Mouse (Mus musculus) liver, embryonic 12.5 days (tissue): Measurements from ENCODE around the gene Pex26. TPM values are rescaled to one million over a fixed set of nuclear protein-coding genes. Genes with fewer than 3 reads are reported as not detected.

ENCODE experiments used
- ATAC-seq: fragments of 200-750 bp; cut with Nextera tagmentation; 2 replicates; pipeline ENCODE4 v1.8.0; 2017; ENCODE audit warnings: moderate number of reproducible peaks, mild to moderate bottlenecking, moderate library complexity
- H3K27ac ChIP-seq: fragments of 300-500 bp; sonication (generic); 2 replicates; pipeline ENCODE4 v1.5.1; 2016; ENCODE audit warnings: mild to moderate bottlenecking
- H3K27me3 ChIP-seq: fragments of 300-500 bp; sonication (generic); replicated peaks from 2 replicates; pipeline ENCODE4 v1.6.1; 2016; ENCODE audit warnings: mild to moderate bottlenecking, moderate library complexity
- H3K36me3 ChIP-seq: fragments of 300-500 bp; sonication (generic); 2 replicates; pipeline ENCODE4 v1.6.1; 2016; ENCODE audit warnings: mild to moderate bottlenecking, moderate library complexity
- H3K4me1 ChIP-seq: fragments of 300-500 bp; sonication (generic); 2 replicates; pipeline ENCODE4 v1.6.1; 2016
- H3K4me2 ChIP-seq: fragments of 300-500 bp; sonication (generic); 2 replicates; pipeline ENCODE4 v1.6.1; 2016; ENCODE audit warnings: mild to moderate bottlenecking, moderate library complexity
- H3K4me3 ChIP-seq: fragments of 300-500 bp; sonication (generic); 2 replicates; pipeline ENCODE4 v1.5.1; 2016; ENCODE audit warnings: mild to moderate bottlenecking, moderate library complexity
- H3K9ac ChIP-seq: fragments of 300-500 bp; sonication (generic); 2 replicates; pipeline ENCODE4 v1.6.1; 2016; ENCODE audit warnings: mild to moderate bottlenecking, moderate library complexity
- H3K9me3 ChIP-seq: fragments of 300-500 bp; sonication (generic); replicated peaks from 2 replicates; pipeline ENCODE4 v1.6.1; 2016; ENCODE audit warnings: mild to moderate bottlenecking, moderate library complexity
- WGBS: fragments of 180-500 bp; shearing (Covaris S2); methylation state at CpG from one replicate; pipeline ENCODE4 v1.1.7; 2016; ENCODE audit not compliant: insufficient replicate concordance; 5-methylcytosine and 5-hydroxymethylcytosine counted together
- polyA plus RNA-seq: library from polyadenylated mRNA; unstranded; fragments of >200 nt; fragmentation: Nextera tagmentation; extraction: Ambion mirVana; gene quantifications from 2 replicates; pipeline ENCODE4 v1.2.1, GENCODE M21; 2016

Gene Pex26
- polyA plus RNA-seq, 1 experiment from 2014 or later: 5.3 TPM

DNA sequence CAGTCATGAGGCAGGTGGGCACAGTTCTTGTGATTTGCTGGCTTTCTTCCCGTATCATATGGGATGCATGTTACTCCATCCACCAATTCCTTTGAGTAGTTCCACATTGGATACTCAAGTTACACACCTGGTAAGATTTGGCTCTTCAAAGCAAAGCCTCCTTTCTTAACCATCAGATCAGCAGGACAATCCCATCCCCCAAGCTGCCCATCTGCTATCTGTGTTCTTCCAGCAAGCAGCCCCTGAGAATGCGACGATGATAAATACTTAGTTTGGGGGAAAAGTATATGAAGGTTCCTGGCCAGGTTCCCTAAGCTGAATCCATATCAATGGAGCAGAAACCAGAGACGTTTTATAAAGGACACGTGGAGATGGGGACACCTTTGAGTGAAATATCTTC lies 30.8 kb downstream of the Pex26 start:
- peaks cover 41% of the 10 kb centered on the region for H3K27me3 ChIP-seq
- H3K9ac ChIP-seq: no peak overlapping the region
- peaks cover 41% of the 10 kb centered on the region for H3K4me1 ChIP-seq
- no peak overlapping the region for H3K4me3 ChIP-seq
- H3K36me3 ChIP-seq: no peaks in the 10 kb centered on the region
- 30% methylated on average over 5 of the region's 5 CpGs for WGBS
- no peak for ATAC-seq
- H3K9me3 ChIP-seq: no peaks in the 10 kb centered on the region
- no peak overlapping the region for H3K27ac ChIP-seq
- no peak overlapping the region for H3K4me2 ChIP-seq

DNA sequence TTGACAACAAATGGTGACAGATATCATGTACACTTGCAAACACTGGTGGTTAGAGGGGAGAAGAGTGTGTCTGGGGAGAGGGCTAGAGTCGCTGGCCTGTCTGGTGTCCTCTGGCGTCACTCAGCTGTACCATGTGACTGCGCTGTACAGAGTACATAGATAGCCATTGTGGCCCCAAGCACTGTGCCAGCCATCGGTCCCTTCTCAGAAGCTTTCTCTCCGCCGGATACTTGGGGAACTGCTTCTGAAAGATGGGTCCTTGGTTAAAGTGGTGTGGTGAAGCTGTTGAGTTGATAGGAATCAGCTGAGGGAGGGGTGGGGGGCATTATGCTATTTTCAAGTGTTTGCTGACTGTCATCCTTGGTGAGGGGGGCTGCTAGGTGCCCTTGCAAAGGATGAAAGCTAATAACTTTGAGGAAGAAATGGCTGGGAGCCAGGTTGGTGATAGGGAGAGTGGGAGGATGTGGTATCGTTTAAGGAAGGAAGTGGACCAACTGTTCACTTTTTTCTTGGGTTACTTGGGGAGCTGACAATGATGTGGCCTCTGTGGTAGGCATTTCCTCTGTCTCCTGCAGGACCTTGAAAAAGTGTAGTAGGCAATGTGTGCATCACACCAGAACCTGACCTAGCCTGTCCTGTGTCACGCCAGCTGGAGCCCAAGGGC lies 31.3 kb downstream of the Pex26 start:
- peaks cover 37% of the 10 kb centered on the region for H3K27me3 ChIP-seq
- peaks cover 41% of the 10 kb centered on the region for H3K4me1 ChIP-seq
- H3K9ac ChIP-seq: no peak overlapping the region
- WGBS: 22% methylated on average over 8 of the region's 8 CpGs
- peak; percentile 43 for ATAC-seq
- H3K4me3 ChIP-seq: no peak overlapping the region
- no peaks in the 10 kb centered on the region for H3K9me3 ChIP-seq
- H3K4me2 ChIP-seq: no peak overlapping the region
- H3K27ac ChIP-seq: peak overlapping the region; percentile 22; the same call in 1 of the 2 replicates
- H3K36me3 ChIP-seq: no peaks in the 10 kb centered on the region

DNA sequence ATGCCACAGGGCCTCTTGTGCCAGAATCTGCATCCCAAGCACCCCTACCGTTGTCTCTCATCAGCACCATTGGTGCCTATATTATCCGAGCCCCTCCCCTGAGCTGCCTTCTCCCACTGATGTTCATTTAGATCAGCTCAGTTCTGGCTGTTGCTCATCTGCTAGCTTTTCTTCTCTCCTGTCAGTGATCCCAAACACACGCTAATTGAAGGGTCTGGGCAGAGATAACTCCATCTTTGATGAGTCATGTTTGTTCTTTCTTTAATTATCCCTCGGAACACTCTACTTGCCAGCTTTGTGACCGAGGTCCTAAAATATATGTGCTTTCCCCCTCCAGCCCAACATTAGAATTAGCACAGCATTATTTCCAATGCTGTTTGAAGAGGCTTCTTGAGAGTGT lies 31.9 kb downstream of the Pex26 start:
- Histone ChIP-seq H3K9me3 (no peaks in the 10 kb centered on the region), H3K4me2 (no peak overlapping the region), H3K4me3 (no peak overlapping the region), H3K27me3 (peaks cover 32% of the 10 kb centered on the region), H3K9ac (no peak overlapping the region), H3K4me1 (peaks cover 37% of the 10 kb centered on the region), H3K27ac (peak overlapping the region; percentile 22; the same call in 1 of the 2 replicates), H3K36me3 (no peaks in the 10 kb centered on the region)
- WGBS: 24% methylated on average over 5 of the region's 5 CpGs
- no peak for ATAC-seq

DNA sequence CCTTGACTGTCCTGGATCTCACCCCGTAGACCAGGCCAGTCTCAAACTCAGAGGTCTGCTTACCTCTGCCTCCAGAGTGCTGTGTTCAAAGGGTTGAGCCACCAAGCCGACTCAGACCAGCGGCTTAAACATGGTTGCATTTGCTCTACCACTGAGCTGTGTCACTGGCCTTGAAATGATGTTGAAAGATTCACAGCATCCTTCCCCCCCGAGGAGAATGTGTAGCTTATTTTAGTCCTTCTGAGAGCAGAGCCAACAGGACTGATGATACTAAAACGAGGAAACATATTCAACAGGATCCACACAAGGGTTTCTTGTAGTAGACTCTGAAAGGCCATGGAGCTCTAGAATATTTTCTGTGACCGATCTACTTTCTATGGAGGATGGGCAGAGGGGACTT lies 32.4 kb downstream of the Pex26 start:
- H3K9me3 ChIP-seq: no peaks in the 10 kb centered on the region
- 49% methylated on average over 6 of the region's 6 CpGs for WGBS
- ATAC-seq: no peak
- H3K9ac ChIP-seq: no peak overlapping the region
- H3K4me1 ChIP-seq: peaks cover 32% of the 10 kb centered on the region
- H3K27me3 ChIP-seq: peaks cover 26% of the 10 kb centered on the region
- H3K4me3 ChIP-seq: no peak overlapping the region
- no peak overlapping the region for H3K27ac ChIP-seq
- H3K36me3 ChIP-seq: no peaks in the 10 kb centered on the region
- H3K4me2 ChIP-seq: no peak overlapping the region

DNA sequence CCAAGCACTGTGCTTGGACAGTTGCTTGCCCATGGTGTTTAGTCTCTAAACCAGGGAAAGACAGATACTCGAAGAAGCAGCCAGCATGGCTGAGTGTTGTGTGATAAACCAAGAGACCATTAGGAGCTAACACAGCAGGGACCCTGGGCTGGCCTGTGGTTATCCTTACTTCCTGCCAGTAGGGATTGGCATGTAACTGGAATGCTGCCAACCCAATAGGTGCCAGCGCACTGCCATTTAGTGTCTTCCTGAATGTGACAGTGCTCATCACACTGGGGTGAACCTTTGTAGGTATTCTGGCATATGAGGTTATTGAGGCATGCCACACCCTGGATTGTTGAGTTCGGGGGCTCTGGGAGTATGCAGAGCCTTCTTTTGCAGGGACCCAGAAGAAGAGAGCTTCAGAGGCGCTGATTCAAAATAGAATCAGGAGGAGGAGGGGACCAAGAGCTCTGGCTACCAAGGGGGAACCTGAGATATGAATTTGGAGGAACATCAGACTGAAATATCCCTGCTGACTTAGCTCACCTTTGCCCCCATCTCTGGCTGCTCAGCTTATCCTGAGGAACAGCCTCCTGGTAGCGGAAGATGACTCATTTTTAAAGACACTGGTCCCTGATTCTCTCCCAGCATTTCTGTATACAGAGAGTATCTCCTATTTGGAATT lies 33.3 kb downstream of the Pex26 start:
- peaks cover 24% of the 10 kb centered on the region for H3K4me1 ChIP-seq
- H3K9ac ChIP-seq: no peak overlapping the region
- H3K36me3 ChIP-seq: no peaks in the 10 kb centered on the region
- no peak overlapping the region for H3K4me3 ChIP-seq
- peaks cover 18% of the 10 kb centered on the region for H3K27me3 ChIP-seq
- H3K27ac ChIP-seq: no peak overlapping the region
- no peak overlapping the region for H3K4me2 ChIP-seq
- H3K9me3 ChIP-seq: no peaks in the 10 kb centered on the region
- no peak for ATAC-seq
- 60% methylated on average over 5 of the region's 5 CpGs for WGBS

DNA sequence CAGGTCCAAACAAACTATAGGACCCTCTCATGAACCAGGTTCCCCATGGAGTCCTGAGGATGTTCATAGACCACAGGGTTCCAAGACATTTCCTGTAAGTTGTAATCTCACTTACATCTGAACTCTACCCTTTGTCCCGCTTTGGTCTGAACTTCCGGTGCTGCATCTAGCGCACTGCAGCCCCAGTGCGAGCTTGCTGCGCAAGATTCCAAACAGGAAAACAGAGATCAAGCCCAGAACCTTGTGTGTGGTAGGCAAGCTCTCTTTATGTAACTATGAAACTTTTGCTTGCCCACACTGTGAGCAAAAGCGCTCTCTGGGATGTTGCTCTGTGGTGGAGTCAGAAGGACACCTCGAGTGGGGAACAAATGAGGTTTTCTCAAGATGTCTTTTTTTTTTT lies 34.5 kb downstream of the Pex26 start:
- peaks cover 21% of the 10 kb centered on the region for H3K4me1 ChIP-seq
- H3K9me3 ChIP-seq: no peaks in the 10 kb centered on the region
- 38% methylated on average over 7 of the region's 7 CpGs for WGBS
- no peak overlapping the region for H3K27ac ChIP-seq
- H3K4me3 ChIP-seq: no peak overlapping the region
- no peak overlapping the region for H3K9ac ChIP-seq
- no peaks in the 10 kb centered on the region; the same call in 1 of the 2 replicates for H3K36me3 ChIP-seq
- no peak overlapping the region for H3K4me2 ChIP-seq
- ATAC-seq: no peak
- 0 out of 2 replicates have a peak, but pooled peaks cover 8% of the 10 kb centered on the region for H3K27me3 ChIP-seq

DNA sequence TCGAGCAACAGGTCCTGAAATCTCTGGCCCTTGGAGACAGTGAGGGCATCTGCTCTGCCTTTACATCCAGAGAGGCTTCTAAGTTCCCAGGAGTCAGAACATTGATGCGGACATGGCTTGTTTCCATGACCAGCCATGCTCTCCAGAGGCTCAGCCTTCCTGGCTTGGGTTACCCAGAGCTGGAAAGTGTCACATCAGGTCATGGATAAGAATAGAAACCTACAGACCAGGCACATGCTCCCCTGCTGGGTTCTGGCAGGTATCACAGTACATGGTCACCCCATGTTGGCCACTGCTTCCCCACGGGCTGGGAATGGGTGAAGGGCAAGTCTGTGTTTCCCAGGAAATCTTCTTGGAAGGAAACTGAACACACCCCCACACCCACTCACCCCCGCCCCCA lies 35.9 kb downstream of the Pex26 start:
- H3K27me3 ChIP-seq: 0 out of 2 replicates have a peak, but pooled peaks cover 8% of the 10 kb centered on the region
- H3K4me3 ChIP-seq: no peak overlapping the region
- H3K4me1 ChIP-seq: peaks cover 18% of the 10 kb centered on the region; the same call in 1 of the 2 replicates
- H3K27ac ChIP-seq: no peak overlapping the region
- no peak for ATAC-seq
- no peak overlapping the region for H3K4me2 ChIP-seq
- 61% methylated on average over 4 of the region's 4 CpGs for WGBS
- H3K36me3 ChIP-seq: no peaks in the 10 kb centered on the region; the same call in 1 of the 2 replicates
- H3K9ac ChIP-seq: no peak overlapping the region
- no peaks in the 10 kb centered on the region for H3K9me3 ChIP-seq

DNA sequence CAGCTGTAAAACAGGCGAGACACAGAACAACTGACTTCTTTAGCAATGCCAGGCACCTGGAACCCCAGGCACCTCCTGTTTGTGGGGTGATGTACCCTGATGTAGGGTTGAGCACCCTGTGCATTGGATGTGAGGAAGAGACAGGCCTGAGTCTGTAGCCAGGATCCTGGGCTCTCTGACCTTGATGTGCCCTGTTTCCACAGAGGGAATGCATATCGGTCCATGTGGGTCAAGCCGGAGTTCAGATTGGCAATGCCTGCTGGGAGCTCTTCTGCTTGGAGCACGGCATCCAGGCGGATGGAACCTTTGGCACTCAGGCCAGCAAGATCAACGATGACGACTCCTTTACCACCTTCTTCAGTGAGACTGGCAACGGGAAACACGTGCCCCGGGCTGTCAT lies 36.7 kb downstream of the Pex26 start:
- Histone ChIP-seq H3K27ac (no peak overlapping the region), H3K4me3 (no peak overlapping the region), H3K9me3 (no peaks in the 10 kb centered on the region), H3K9ac (no peak overlapping the region), H3K4me2 (no peak overlapping the region), H3K27me3 (0 out of 2 replicates have a peak, but pooled peaks cover 1% of the 10 kb centered on the region), H3K4me1 (peaks cover 18% of the 10 kb centered on the region), H3K36me3 (no peaks in the 10 kb centered on the region; the same call in 1 of the 2 replicates)
- ATAC-seq: no peak
- 78% methylated on average over 10 of the region's 10 CpGs for WGBS

DNA sequence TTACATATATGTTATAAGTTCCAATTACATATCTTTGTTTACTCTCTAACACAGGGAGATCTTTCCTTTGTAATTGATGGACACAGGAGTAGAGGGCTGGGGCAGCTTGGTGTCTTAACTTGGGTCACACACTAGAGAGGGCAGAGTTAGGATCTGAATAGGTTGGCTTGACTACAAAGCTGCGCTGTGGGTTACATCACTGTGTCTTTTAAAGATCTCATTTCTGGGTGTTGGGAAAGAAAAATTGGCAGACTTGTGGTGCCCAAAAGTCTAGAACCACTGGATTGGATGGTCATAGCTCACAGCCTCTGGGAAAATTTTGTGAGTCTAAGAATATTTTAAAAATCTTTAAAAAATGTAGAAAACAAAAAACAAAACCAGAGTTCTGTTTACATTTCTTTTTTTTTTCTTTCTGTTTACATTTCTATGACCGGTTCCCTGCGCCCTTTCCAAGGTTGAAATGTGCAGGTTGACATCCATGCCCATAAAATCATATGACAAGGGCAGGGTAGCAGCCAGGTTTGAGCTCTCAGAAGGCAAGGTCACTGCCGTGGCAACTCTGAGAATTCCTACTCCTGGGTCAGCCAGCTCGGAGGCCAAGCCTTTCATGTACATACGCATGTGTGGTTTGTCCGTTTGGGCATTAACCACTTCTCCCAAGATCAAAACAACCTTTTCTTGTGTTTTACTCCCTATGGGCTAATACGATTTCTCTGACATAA lies 38.6 kb downstream of the Pex26 start:
- H3K27me3 ChIP-seq: no peaks in the 10 kb centered on the region
- ATAC-seq: no peak
- H3K9ac ChIP-seq: no peak overlapping the region
- 80% methylated on average over 8 of the region's 8 CpGs for WGBS
- H3K36me3 ChIP-seq: no peaks in the 10 kb centered on the region; the same call in 1 of the 2 replicates
- no peak overlapping the region for H3K4me2 ChIP-seq
- peaks cover 29% of the 10 kb centered on the region for H3K4me1 ChIP-seq
- no peaks in the 10 kb centered on the region for H3K9me3 ChIP-seq
- H3K27ac ChIP-seq: no peak overlapping the region
- H3K4me3 ChIP-seq: no peak overlapping the region

DNA sequence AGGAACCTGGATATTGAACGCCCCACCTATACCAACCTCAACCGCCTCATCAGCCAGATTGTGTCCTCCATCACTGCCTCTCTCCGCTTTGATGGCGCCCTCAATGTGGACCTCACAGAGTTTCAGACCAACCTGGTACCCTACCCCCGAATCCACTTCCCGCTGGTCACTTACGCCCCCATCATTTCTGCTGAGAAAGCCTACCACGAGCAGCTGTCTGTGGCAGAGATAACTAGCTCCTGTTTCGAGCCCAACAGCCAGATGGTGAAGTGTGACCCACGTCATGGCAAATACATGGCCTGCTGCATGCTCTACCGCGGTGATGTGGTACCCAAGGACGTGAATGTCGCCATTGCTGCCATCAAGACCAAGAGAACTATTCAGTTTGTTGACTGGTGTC lies 39.5 kb downstream of the Pex26 start:
- ATAC-seq: no peak
- H3K9me3 ChIP-seq: no peaks in the 10 kb centered on the region
- no peak overlapping the region for H3K9ac ChIP-seq
- no peak overlapping the region for H3K27ac ChIP-seq
- WGBS: 83% methylated on average over 14 of the region's 14 CpGs
- H3K27me3 ChIP-seq: no peaks in the 10 kb centered on the region
- peaks cover 34% of the 10 kb centered on the region for H3K4me1 ChIP-seq
- H3K4me2 ChIP-seq: no peak overlapping the region
- no peaks in the 10 kb centered on the region; the same call in 1 of the 2 replicates for H3K36me3 ChIP-seq
- H3K4me3 ChIP-seq: no peak overlapping the region

DNA sequence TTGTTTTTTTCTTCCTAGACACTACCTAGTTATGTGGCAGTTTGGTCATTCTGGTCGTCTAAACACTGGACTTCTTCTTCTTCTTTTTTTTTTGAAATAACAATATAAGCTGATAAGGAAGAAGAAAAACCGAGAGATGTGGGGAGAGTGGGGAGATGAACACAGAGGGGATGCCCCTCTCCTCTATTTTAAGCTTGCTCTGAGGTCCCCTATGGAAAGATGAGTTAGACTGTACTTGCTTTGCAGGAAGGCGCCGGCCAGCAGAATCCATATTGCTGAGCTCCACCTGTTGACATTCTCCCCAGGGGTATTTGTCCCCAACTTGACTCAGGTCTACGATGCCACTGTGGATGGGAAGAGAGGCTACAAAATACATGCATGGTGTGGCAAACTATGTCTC lies 40.6 kb downstream of the Pex26 start:
- Histone ChIP-seq H3K4me3 (no peak overlapping the region), H3K36me3 (no peaks in the 10 kb centered on the region; the same call in 1 of the 2 replicates), H3K9me3 (no peaks in the 10 kb centered on the region), H3K4me1 (peaks cover 34% of the 10 kb centered on the region), H3K4me2 (no peak overlapping the region), H3K27ac (peak overlapping the region; percentile 37; the same call in 1 of the 2 replicates), H3K9ac (no peak overlapping the region), H3K27me3 (no peaks in the 10 kb centered on the region)
- 50% methylated on average over 5 of the region's 5 CpGs for WGBS
- no peak for ATAC-seq

DNA sequence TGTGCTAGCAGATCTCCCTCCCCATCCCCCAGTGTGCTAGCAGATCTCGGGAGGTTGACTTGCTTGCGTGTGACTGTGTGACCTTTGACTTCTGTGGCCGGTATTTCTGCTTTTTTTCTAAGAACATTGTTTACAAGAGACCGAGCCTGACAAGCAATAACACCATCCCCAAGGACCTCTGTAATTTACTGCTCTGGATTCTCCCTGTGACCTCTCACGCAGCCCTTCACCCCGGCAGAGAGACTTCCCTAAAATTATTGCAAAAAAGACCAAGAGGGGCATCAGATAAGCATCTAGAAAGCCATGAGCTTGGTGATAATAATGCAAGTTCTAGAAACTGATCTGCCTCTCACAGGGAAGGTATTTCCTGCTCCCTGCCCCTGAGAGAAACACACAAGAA lies 41.5 kb downstream of the Pex26 start:
- Histone ChIP-seq H3K4me2 (0 out of 2 replicates have a peak overlapping the region, but pooled peaks have one; percentile 13), H3K27ac (peak overlapping the region; percentile 50), H3K9me3 (no peaks in the 10 kb centered on the region), H3K9ac (no peak overlapping the region), H3K27me3 (no peaks in the 10 kb centered on the region), H3K4me3 (no peak overlapping the region), H3K36me3 (no peaks in the 10 kb centered on the region; the same call in 1 of the 2 replicates), H3K4me1 (peaks cover 34% of the 10 kb centered on the region)
- ATAC-seq: no peak
- WGBS: 9% methylated on average over 6 of the region's 6 CpGs
